Mouse (Mus musculus) spleen, postnatal 4 days (tissue): Measurements from ENCODE around the gene Dtx2.
A peak's percentile ranks its signal among the peaks of the same experiment; 100 is the strongest.

Experiments
- DNase-seq, 2 experiments: peaks; one replicate each; pipeline ENCODE4 v3.0.0; 2022; ENCODE audit warnings: low spot score in 2 of 2

Dtx2 gene

DNA sequence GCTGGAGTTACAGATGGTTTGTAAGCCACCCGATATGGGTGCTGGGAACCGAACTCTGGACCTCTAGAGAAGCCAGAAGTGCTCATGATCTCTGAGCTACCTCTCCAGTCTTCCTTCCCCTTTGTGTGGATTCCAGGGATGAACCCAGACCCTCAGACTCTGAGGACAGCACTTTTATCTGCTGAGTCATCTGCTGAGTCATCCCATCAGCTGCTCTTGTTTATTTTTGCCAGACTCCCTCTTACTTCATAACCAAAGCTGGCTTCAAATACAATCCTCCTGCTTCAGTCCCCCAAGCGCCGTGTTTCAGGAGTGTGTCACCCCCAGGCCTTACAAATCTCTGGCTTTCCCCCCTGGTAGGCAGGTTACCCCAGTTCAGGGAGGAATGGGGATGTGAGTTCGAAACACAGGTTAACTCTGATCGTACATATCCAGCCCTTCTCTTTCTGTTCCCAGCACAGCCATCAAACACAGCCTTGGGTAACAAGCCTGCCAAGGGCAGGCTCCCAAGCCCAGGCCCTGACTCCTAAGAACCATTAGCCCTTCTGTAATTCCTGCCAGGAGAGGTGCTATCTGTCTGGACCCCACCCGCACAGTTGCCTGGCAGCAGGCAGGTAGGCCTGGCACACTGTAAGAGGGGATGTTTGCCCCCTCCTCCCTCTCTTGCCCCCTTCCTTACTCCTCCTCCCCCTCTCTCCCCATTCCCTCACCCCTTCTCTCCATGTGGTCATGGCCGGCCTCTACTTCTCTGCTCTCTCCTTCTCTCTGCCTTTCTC lies 18.5 kb upstream of the Dtx2 start:
- DNase-seq: no peak

DNA sequence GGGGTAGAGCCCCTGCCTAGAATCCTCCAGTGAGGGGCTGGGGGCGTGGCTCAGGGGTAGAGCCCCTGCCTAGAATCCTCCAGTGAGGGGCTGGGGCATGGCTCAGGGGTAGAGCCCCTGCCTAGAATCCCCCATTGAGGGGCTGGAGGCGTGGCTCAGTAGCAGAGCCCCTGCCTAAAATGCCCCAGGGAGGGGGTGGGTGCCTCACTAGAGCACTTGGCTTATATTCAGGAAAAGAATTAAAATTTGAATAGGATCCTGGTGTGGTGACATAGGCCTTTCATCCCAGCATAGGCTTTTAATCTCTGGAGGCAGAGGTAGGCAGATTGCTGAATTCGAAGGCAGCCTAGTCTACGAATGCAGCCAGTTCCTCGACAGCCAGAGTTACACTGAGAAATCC lies 15.2 kb upstream of the Dtx2 start:
- DNase-seq: no peak

DNA sequence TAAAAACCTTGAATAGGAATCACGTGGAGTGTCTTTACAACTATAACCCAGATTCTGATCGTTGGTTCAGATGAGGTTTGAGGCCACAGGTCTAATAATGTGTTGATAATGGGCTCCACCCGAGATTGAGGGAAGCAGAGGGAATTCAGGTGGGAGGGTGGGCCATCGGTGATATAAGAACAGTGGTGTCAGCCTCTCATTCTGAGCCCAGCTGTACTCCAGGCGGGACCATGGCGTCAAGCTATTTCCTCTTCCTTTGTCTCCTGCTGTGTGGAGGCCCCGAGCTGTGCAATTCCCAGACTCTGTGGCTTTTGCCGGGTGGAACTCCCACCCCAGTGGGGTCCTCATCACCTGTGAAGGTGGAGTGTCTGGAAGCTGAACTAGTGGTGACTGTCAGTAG lies 14.7 kb upstream of the Dtx2 start, which contains the start of gene Zp3:
TSS of gene Zp3 (plus strand) at position 196 of the 400 bp plus-strand sequence.
- no peak for DNase-seq

DNA sequence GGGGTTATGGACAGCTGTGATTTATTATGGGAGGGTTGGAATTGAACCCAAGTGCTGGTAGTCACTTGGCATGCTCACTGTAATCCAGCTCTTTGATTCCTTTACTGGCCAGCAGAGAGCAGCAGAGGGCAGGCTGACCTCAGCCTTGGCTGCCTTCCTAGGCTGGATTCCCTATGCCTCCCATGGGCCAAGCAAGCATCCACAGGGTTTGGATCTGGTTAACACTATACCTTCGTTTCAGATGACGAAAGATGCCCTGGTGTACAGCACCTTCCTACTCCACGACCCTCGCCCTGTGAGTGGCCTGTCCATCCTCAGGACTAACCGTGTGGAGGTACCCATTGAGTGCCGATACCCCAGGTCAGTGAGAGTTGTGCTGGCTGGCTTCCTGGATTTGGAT lies 12.2 kb upstream of the Dtx2 start:
- no peak for DNase-seq

DNA sequence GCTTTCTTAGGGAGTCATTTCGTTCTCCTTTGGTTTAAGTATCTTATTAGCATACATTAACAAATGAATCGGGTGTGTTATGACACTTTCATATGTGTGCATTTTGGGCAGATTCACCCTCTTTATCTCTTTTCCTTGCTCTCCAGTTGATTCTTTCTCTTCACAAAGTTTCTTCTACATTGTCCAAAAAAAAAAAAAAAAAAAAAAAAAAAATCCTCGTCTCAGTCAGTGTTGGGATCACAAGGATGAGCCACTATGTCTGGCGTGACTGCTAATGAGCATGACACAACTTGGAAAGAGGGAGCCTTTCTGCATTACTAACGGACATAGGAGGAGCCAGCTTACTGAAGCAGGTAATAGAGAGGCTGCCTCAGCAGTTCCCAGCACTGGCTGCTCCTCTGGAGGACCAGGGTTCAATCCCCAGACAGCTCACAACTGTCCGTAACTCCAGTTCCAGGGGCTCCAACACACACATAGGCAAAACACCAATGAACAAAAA lies 10.0 kb upstream of the Dtx2 start:
- no peak for DNase-seq

DNA sequence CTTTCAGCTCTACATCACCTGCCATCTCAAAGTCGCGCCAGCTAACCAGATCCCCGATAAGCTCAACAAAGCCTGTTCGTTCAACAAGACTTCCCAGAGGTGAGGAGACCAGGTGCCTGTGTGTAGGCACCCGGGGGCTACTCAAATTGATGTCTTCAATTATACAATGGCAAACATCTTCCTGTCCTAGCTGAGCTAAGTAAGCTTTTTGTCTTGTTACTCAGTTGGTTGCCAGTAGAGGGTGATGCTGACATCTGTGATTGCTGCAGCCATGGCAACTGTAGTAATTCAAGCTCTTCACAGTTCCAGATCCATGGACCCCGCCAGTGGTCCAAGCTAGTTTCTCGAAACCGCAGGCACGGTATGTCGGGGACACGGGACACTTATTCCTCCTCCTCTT lies 7.4 kb upstream of the Dtx2 start:
- DNase-seq: no peak

DNA sequence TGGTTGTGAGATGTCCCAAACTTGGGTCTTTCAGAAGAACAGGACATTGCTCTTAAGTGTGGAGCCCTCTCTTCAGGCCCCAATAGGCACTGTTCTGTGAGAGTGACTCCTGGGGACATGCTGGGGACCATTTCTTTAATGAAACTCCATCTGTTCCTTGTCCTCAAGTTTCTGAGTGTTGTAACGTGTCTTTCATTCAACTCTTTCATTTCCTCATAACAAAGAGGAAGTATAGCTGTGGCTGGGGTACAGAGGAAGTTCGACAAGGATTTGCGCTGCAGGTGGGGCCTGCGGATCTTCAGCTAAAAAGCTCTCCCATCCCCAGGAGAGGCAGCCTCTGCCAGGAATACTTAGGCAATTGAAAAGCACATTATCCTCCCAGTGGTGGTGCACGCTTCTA lies 4.0 kb upstream of the Dtx2 start:
- DNase-seq: peak in 1 of 2 experiments; percentile 31

DNA sequence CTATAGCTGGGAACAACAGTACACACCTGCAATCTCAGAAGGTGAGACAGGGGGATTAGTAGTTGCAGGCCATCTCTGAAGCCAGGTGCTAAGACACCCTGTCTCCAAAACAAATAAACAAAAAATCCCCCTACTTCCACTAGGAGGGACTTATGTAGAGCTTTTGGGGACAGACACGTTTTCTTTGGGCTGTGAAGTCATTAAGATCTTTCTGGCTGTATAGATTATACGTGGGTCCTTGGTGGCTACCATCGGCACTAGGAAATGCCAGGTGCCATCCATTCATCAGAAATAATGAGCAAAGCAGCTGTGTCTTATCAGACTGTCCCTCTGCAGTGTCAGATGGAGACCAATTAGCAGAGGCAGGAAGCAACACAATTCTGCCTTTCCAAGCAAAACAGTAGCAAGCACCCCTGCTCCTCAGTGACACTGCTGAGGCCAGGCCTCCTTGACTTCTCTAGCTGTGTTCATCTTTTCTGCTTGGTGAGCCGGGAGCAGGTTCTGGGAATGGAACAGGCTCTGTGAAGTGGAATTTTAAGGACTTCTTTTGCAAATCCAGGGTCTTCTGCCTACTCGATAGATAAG lies 1.1 kb upstream of the Dtx2 start:
- no peak for DNase-seq

DNA sequence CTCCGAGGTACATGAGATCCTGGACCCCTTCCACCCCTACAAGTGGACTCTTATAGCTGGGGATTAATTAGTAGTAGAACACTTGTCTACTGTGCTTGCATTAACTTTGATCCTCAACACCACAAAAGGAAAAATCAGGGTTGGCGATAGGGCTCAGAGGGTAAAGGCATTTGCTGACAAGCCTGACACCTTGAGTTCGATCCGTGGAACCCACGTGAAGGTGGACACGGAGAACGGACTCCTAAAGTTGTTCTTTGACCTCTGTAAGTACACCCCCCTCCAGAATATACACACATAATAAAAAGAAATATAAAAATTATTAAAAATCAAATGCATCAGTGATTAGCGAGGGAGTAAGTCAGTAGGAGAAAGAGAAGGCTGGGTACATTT lies 270 bp upstream of the Dtx2 start:
- DNase-seq: no peak

DNA sequence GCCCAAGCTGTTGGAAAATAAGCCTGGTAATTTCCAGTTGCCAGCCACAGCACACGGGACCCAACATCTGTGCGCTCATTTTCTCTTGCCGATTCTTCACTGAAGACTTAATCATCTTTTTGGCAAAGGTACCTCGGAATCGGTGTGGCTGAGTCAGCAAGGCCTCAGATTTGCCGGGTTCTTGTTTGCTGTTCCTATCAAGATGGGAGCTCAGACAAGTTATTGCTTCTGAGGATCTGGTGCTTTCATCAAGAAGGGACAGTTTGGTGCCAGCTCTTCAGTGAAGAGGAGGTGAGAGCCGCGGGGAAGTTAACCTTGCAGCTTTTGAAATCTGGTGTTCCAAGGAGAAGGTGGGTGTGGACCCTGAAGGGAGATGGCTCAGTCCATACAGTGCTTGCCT lies 1.6 kb downstream of the Dtx2 start:
- DNase-seq: no peak

DNA sequence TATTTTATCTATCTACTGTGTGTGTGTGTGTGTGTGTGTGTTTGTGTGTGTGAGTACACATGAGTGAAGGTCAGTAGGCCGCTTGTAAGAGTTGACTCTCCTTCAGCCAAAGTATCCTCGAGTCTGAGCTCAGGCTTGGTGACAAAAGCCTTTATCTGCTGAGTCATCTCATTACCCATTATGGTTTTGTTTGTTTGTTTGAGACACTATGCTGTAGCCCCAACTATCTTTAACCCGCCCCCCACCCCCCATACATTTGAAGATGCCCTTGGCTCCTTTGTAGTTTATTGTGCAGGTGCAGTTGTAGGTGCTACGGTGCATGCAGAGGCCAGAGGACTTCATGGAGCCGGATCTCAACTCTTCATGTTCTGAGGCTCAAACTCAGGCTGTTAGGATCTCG lies 6.6 kb downstream of the Dtx2 start:
- DNase-seq: no peak

DNA sequence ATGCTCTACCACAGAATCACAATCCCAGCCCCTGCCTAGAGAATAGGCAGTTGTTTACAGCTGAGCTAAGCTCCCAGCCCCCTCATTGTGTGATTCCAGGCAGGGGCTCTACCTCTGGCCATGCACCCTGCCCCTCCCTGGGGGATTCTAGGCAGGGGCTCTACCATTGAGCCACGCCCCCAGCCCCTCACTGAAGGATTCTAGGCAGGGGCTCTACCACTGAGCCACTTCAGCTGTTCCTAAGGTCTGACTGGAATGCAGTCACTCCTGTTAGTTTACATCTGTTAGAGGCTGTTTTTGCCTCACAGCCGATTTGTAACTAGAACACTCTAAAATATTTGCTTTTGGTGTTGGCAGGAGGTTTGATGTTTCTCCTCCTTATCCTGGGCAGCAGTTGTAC lies 7.7 kb downstream of the Dtx2 start:
- no peak for DNase-seq

DNA sequence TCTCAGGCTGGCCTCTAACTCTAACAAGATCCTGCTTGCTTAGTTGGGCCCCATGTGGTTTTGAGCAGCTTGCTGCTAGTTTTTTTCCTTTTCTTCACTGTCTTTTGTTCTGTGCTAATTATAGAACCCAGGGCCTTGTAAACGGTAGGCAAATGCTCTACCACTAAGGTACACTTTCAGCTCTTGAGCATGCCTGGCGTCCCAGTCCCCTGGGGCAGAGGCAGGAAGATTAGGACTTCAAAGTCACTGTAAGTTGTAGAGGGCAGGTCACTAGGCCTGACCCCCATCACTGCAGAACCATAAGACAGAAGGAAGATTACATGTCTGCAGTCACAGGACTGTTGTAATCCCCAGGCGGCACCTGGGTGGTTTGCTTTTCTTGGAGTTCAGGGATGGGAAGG lies 8.2 kb downstream of the Dtx2 start:
- DNase-seq: no peak

DNA sequence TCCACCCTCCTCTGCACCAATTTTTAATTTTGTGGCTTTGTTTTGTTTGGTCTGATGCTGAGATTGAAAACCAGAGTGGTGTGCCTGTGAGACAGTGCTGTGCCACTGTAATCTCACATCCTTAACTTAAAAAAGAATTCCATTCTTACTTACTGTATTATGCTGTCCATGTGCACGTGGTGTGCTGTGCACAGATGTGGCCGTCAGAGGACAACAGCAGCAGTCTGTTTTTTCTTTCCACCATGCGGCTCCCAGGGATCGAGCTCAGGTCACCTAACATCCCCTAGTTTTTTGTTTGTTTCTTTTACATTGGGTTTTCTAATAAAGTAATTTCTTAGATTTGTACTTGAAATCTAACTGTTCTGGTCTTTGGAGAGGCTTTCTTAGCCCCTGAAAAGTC lies 9.9 kb downstream of the Dtx2 start:
- no peak for DNase-seq

DNA sequence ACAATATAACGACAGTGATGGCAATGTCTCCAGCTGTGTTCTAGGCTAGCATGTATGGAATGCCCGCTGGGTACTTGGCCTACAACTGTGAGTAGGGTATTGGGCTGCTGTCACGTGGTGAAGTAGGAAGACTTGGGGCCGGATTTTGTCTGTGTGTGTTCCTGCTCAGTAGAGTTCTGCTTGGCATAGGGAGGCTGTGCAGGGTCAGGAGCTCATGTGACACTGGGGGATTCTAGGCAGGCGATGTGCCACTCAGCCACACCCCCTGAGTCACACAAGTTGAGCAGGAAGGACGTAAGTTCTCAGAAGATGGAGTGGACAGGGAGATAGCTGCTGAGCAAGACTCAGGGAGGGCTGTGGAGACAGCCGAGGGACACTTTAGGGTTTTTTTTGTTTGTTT lies 13.1 kb downstream of the Dtx2 start:
- DNase-seq: no peak

DNA sequence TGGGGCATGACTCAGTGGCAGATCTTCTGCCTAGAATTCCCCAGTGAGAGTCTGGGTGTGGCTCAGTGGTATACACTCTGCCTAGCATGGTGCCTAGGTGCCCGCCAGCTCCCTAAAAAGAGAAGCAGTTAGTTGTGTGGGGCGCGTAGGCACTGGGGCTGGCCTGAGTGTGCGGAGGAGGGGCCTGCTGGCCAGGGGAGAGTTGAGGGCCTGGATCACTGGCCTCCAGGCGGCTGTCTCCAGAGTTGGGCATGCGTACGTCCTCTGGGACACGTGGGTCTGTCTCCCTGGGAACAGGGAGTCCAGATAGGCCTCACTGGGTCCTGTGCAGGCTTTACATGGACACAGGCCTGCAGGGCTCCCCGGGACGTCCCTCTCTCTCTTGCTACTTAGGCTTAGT lies 20.3 kb downstream of the Dtx2 start:
- DNase-seq: no peak

DNA sequence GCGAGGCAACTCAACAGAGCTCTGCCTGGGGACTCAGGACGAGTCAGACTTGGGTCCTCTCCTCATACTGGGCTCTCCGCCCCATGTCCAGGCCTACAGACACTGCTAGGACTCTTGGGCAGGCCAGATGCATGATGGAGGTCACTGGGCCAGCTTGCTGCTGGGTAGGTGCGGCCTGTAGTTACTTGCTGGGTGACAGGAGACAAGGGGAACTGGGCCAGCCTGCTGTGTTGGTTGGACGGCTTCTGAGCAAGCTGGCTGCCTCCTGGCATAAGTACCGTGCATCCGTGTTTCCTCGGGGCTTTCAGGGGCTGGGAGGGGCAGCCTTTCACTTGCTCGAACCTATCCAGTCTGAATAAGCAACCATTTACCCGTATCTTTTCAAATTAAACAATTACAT lies 21.0 kb downstream of the Dtx2 start:
- no peak for DNase-seq

DNA sequence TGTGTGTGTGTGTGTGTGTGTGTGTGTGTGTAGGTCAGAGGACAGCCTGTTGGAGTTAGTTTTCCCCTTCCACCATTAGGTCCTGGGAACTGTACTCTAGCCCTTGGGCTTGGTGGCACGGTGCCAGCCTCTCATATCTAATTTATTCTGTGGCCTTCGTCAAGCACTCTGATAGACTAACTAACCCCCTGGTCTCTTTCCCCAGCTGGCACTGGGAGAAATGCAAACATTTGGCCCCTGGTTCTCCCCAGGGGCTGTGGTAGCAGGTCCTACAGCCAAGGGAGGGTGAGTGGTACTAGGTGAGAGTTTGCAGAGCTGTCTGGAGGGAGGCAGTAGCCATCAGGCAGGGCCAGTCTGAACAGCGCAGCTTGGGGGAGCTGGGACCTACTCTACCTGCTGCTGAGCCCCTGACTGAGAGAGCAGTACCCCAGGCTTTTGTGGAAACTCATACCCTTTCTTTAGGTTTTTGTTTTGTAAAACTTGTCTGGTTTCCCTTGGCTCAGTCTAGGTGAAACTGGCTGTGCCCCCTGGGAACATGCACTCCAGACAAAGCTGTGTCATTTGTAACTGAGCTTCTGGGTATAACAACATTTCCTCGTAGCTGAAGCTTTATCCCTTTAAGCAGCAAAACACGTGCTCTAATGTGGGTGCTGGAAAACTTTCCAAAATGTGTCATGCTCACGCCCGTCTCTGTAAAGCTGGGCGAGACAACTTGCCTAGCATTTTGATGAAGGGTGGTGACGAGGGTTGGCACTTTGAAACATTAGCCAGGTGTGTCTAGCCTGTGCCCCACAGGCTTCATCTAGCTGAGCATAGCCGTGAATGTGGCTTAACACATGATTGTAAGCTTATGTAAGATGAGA lies 21.6 kb downstream of the Dtx2 start:
- no peak for DNase-seq

DNA sequence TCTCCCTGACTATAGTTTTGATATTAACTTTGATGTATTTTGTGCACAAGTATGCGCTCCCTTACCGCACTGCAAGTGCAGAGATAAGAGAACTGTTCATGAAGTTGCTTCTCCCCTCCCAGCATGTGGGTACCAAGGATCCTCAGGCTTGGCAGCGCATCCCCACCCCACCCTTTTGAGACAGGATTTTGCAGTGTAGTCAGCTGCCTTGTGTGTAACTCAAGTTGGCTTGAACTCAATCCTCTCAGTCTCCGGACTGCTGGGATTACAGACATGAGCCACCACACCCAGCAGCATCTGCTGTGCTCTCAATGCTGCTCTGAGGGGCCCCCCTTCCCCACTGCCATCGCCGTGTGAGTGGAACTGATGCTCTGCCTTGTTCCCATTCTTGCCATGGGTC lies 22.7 kb downstream of the Dtx2 start:
- DNase-seq: no peak

DNA sequence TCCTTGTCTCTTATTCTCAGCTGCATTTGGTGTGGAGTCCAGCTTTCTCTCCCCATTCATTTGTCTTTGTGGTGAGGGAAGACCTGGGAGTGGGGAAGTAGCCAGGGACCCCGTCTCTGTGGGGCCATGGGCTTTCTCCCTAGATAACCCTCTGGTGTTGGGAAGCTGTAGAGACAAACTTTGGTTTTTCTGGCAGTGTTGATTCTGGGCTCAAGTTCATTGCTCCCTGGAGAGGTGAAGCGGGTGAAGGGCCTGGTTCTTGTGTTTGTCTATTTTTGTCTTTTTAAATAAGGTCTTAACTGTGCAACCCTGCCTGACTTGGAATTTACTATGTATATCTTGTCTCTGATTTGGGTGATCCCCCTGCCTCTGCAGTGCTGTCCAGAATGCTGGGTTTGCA lies 24.1 kb downstream of the Dtx2 start:
- no peak for DNase-seq

DNA sequence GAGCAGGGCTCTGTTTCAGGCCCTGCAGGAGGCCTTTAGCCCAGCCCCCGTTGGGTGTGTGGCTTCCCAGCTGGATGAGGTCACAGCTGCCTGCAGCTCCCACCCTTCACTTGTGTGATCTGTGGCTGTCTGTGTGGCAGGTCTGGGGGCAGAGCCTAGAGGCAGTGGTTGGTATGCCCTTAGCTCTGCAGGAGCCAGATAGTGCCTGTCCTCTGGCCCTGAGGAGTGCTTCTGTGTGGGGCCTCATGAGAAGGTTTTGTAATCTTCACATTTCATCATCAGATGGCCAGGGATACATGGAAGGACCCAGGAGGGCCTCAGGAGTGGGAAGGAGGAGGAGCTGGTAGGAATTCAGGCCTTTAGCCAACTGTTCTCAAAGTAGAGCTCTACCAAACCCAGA lies 25.3 kb downstream of the Dtx2 start:
- no peak for DNase-seq

DNA sequence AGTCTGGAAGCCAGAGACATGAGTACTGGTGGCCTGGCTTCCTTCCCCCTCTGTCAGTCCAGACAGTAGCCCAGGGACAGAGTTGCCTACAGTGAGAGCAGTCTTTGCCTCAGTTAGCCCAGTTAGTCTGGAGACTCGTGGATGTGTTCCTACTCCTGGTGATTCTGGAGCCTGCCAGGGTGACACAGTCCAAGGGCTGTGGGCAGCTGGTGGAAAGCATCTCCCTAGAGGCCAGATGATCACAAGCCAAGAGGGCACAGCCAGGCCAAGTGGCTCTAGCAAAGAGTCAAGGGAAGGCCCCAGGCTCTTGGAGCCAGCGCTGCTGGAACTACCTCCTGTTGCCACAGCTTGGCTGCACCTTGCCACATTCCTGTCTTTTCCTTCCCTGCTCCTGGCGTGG lies 31.1 kb downstream of the Dtx2 start:
- no peak for DNase-seq

DNA sequence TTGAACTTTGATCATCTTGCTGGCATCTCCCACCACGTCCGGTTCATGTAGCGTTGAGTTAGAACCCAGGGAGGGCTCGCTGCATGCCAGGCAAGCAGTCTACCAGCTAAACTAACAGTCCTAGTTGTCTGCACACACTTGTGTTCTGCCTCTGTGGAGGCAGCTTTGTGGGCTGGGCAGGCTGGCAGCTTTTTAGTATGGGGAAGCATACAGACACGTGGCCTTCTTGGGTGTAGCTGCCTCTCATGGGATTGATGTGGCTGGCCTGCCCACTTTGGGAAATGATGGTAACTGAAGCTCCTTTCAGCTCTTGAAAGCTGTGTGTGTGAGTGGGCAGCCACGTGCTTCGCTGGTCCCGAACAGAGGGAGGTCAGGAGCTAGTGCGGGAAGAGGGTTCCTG lies 32.3 kb downstream of the Dtx2 start:
- DNase-seq: no peak
